ENCODE assay signal across 8 mouse cellular contexts in the genomic region with DNA sequence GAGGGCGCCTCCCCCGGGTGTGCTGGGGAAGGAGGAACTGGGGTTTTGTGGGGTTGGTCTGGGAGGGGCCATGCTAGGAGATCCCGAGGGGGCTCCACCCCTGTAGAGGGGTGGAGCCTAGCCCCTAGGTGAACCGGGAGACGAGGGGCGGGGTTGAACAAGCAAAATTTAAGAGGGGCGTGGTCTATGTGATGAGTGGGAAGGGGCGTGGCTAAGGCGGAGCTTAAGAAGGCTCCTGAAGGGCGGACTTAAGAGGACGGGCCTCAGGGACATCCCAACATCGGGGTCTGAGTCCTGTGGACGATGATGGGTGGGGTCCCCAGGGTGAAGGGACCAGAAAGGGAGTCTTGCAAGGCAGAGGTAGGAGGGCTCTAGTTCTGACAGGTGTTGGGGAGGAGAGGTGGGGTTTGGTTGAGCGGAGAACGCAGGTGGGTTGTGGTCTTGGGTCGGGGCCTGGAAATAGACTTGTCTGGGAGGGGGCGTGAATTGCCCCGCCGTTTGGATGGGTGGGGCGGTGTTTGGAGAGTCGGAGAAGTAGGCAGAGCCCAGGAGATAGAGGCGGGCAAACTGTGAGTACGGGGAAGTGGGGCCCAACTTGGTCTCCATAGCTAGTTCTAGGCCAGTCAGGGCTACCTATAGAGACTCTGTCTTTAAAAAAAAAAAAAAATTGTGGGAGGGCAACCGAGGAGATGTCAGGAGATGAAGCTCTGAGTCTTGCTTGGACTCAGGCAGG. TPM values are rescaled to one million over a fixed set of nuclear protein-coding genes. Genes with fewer than 3 reads are reported as not detected.
DNase-seq lines count a peak whose midpoint lies in the region; ATAC-seq and TF ChIP-seq lines count a peak whose summit lies in the region.

No protein-coding gene starts in this region.

- WGBS in limb, embryonic 13.5 days: 3% methylated on average over 24 of the region's 24 CpGs
- 2% methylated on average over 24 of the region's 24 CpGs for WGBS in midbrain, embryonic 13.5 days
- WGBS in stomach, embryonic 16.5 days: 2% methylated on average over 24 of the region's 24 CpGs

- peaks cover 94% of the 10 kb centered on the region for H3K27me3 ChIP-seq in limb, embryonic 13.5 days
- H3K27me3 ChIP-seq in midbrain, embryonic 13.5 days: peaks cover 87% of the 10 kb centered on the region
- peaks cover 36% of the 10 kb centered on the region for H3K27me3 ChIP-seq in stomach, embryonic 16.5 days (ENCODE audit: control insufficient read depth, insufficient read depth, low read length)

- H3K4me1 ChIP-seq in embryonic fibroblast, embryonic 13.5 days (ENCODE audit: control insufficient read depth, insufficient read depth, low read length): no peaks in the 10 kb centered on the region
- peaks cover 20% of the 10 kb centered on the region for H3K4me1 ChIP-seq in limb, embryonic 13.5 days
- peaks cover 14% of the 10 kb centered on the region for H3K4me1 ChIP-seq in midbrain, embryonic 13.5 days (replicated peaks)
- peaks cover 20% of the 10 kb centered on the region for H3K4me1 ChIP-seq in stomach, embryonic 16.5 days (ENCODE audit: control insufficient read depth, insufficient read depth, low read length)

- peak overlapping the region; percentile 22 for H3K4me3 ChIP-seq in embryonic fibroblast, embryonic 13.5 days (ENCODE audit: insufficient read depth, low read length)
- H3K4me3 ChIP-seq in limb, embryonic 13.5 days: peak overlapping the region; percentile 43
- H3K4me3 ChIP-seq in midbrain, embryonic 13.5 days (replicated peaks): peak overlapping the region; percentile 23
- H3K4me3 ChIP-seq in stomach, embryonic 16.5 days (replicated peaks; ENCODE audit: low read length): peak overlapping the region; percentile 54

- no peaks in the 10 kb centered on the region for H3K36me3 ChIP-seq in limb, embryonic 13.5 days
- no peaks in the 10 kb centered on the region for H3K36me3 ChIP-seq in midbrain, embryonic 13.5 days
- H3K36me3 ChIP-seq in stomach, embryonic 16.5 days (ENCODE audit: control insufficient read depth, insufficient read depth, low read length): no peaks in the 10 kb centered on the region

- DNase-seq in 416B (ENCODE audit: low read depth): peak; percentile 76
- peak; percentile 97 for DNase-seq in WW6 (ENCODE audit: low read depth, low spot score)

- ATAC-seq in hematopoietic stem cell, adult 5-6 weeks (replicated peaks in 1 of 2; ENCODE audit: insufficient read depth in 1 of 2, low FRiP score in 2 of 2, low TSS enrichment in 1 of 2, low read depth in 1 of 2, poor library complexity in 2 of 2, severe bottlenecking in 2 of 2): peak; percentile 56 to 63
- ATAC-seq in limb, embryonic 13.5 days (ENCODE audit: low FRiP score, low read depth): peak; percentile 22; the same call in 1 of the 2 replicates
- ATAC-seq in midbrain, embryonic 13.5 days: no peak
- peak; percentile 74 for ATAC-seq in stomach, embryonic 16.5 days (ENCODE audit: insufficient read depth, low FRiP score)
- ATAC-seq in frontal cortex, adult (ENCODE audit: low TSS enrichment): no peak

- H3K9me3 ChIP-seq in limb, embryonic 13.5 days: peaks cover 4% of the 10 kb centered on the region
- H3K9me3 ChIP-seq in midbrain, embryonic 13.5 days: peaks cover 3% of the 10 kb centered on the region; the same call in 1 of the 2 replicates
- no peaks in the 10 kb centered on the region for H3K9me3 ChIP-seq in stomach, embryonic 16.5 days (replicated peaks; ENCODE audit: control insufficient read depth, low read length)

- peak overlapping the region; percentile 67 for H3K4me2 ChIP-seq in limb, embryonic 13.5 days (replicated peaks)
- H3K4me2 ChIP-seq in midbrain, embryonic 13.5 days (replicated peaks): peak overlapping the region; percentile 39
- peak overlapping the region; percentile 90 for H3K4me2 ChIP-seq in stomach, embryonic 16.5 days (ENCODE audit: low read depth, low read length)

- H3K27ac ChIP-seq in embryonic fibroblast, embryonic 13.5 days (ENCODE audit: insufficient read depth, low read length): no peak overlapping the region
- no peak overlapping the region for H3K27ac ChIP-seq in limb, embryonic 13.5 days
- no peak overlapping the region for H3K27ac ChIP-seq in midbrain, embryonic 13.5 days
- H3K27ac ChIP-seq in stomach, embryonic 16.5 days (ENCODE audit: low read length): no peak overlapping the region

- TF ChIP-seq POLR2A in embryonic fibroblast, embryonic 13.5 days (IDR thresholded peaks at IDR 0.05; ENCODE audit: low read depth, low read length): 0 out of 2 replicates have a peak, but pooled peaks have one; percentile 13

- no peak for TF ChIP-seq CTCF in embryonic fibroblast, embryonic 13.5 days (IDR thresholded peaks at IDR 0.05; ENCODE audit: borderline replicate concordance, insufficient read depth, low read length)

- peak overlapping the region; percentile 56; the same call in 1 of the 2 replicates for H3K9ac ChIP-seq in limb, embryonic 13.5 days
- no peak overlapping the region for H3K9ac ChIP-seq in midbrain, embryonic 13.5 days (replicated peaks)
- H3K9ac ChIP-seq in stomach, embryonic 16.5 days (ENCODE audit: low read length): peak overlapping the region; percentile 73

RNA-seq across cellular contexts. Expression of a gene that starts 0.5 kb away (rescaled TPM):
- polyA plus RNA-seq in embryonic fibroblast, embryonic 13.5 days (2011; ENCODE audit: insufficient read length, low read depth, missing spikeins): 0.32 TPM in 1 of 2 replicates, not detected in the other
- total RNA-seq in hematopoietic stem cell, adult 5-6 weeks (2017): 0.38 TPM in 1 of 2 replicates, not detected in the other
- 0.27 and 0.64 TPM in 2 replicates for polyA plus RNA-seq in limb, embryonic 13.5 days (2015; fragmentation: Nextera tagmentation; extraction: Ambion mirVana)
- not detected in 2 replicates for polyA plus RNA-seq in midbrain, embryonic 13.5 days (2015; fragmentation: Nextera tagmentation; extraction: Ambion mirVana)
- 2.9 and 3.2 TPM in 2 replicates for polyA plus RNA-seq in stomach, embryonic 16.5 days (2015; fragmentation: Nextera tagmentation; extraction: Ambion mirVana)

RNA-seq across cellular contexts. Expression of a gene that starts 7.3 kb away (rescaled TPM):
- polyA plus RNA-seq in embryonic fibroblast, embryonic 13.5 days (2011; ENCODE audit: insufficient read length, low read depth, missing spikeins): not detected in 2 replicates
- total RNA-seq in hematopoietic stem cell, adult 5-6 weeks (2017): 0.40 and 0.50 TPM in 2 replicates
- not detected in 2 replicates for polyA plus RNA-seq in limb, embryonic 13.5 days (2015; fragmentation: Nextera tagmentation; extraction: Ambion mirVana)
- polyA plus RNA-seq in midbrain, embryonic 13.5 days (2015; fragmentation: Nextera tagmentation; extraction: Ambion mirVana): not detected in 2 replicates
- polyA plus RNA-seq in stomach, embryonic 16.5 days (2015; fragmentation: Nextera tagmentation; extraction: Ambion mirVana): 0.08 TPM in 1 of 2 replicates, not detected in the other

RNA-seq across cellular contexts. Expression of a gene that starts 9.6 kb away (rescaled TPM):
- 13.7 and 17.7 TPM in 2 replicates for polyA plus RNA-seq in embryonic fibroblast, embryonic 13.5 days (2011; ENCODE audit: insufficient read length, low read depth, missing spikeins)
- total RNA-seq in hematopoietic stem cell, adult 5-6 weeks (2017): 13.3 and 16.6 TPM in 2 replicates
- polyA plus RNA-seq in limb, embryonic 13.5 days (2015; fragmentation: Nextera tagmentation; extraction: Ambion mirVana): 52.2 and 52.3 TPM in 2 replicates
- polyA plus RNA-seq in midbrain, embryonic 13.5 days (2015; fragmentation: Nextera tagmentation; extraction: Ambion mirVana): 53.7 and 58.7 TPM in 2 replicates
- 35.2 and 41.4 TPM in 2 replicates for polyA plus RNA-seq in stomach, embryonic 16.5 days (2015; fragmentation: Nextera tagmentation; extraction: Ambion mirVana)

RNA-seq across cellular contexts. Expression of a gene that starts 16.4 kb away (rescaled TPM):
- 38.3 and 39.4 TPM in 2 replicates for polyA plus RNA-seq in embryonic fibroblast, embryonic 13.5 days (2011; ENCODE audit: insufficient read length, low read depth, missing spikeins)
- 37.2 and 60.0 TPM in 2 replicates for total RNA-seq in hematopoietic stem cell, adult 5-6 weeks (2017)
- polyA plus RNA-seq in limb, embryonic 13.5 days (2015; fragmentation: Nextera tagmentation; extraction: Ambion mirVana): 80.7 and 83.6 TPM in 2 replicates
- polyA plus RNA-seq in midbrain, embryonic 13.5 days (2015; fragmentation: Nextera tagmentation; extraction: Ambion mirVana): 51.7 and 62.3 TPM in 2 replicates
- polyA plus RNA-seq in stomach, embryonic 16.5 days (2015; fragmentation: Nextera tagmentation; extraction: Ambion mirVana): 101 and 103 TPM in 2 replicates

RNA-seq across cellular contexts. Expression of a gene that starts 21.9 kb away (rescaled TPM):
- polyA plus RNA-seq in embryonic fibroblast, embryonic 13.5 days (2011; ENCODE audit: insufficient read length, low read depth, missing spikeins): 102 and 107 TPM in 2 replicates
- total RNA-seq in hematopoietic stem cell, adult 5-6 weeks (2017): 65.1 and 74.2 TPM in 2 replicates
- 21.0 and 22.3 TPM in 2 replicates for polyA plus RNA-seq in limb, embryonic 13.5 days (2015; fragmentation: Nextera tagmentation; extraction: Ambion mirVana)
- 9.8 and 10.9 TPM in 2 replicates for polyA plus RNA-seq in midbrain, embryonic 13.5 days (2015; fragmentation: Nextera tagmentation; extraction: Ambion mirVana)
- 39.9 and 46.5 TPM in 2 replicates for polyA plus RNA-seq in stomach, embryonic 16.5 days (2015; fragmentation: Nextera tagmentation; extraction: Ambion mirVana)

Comparison
In these comparisons a context has a peak if more than half of its experiments do, and no peak if none do; other contexts are left out.
1. ATAC-seq: peak in hematopoietic stem cell, adult 5-6 weeks (2 of 2), limb, embryonic 13.5 days (single experiment) and stomach, embryonic 16.5 days (single experiment); none in midbrain, embryonic 13.5 days (single experiment) and frontal cortex, adult (single experiment).
2. H3K4me2 ChIP-seq: peak in every context shown above with its lines; median percentile 90 in stomach, embryonic 16.5 days; 67 in limb, embryonic 13.5 days; 39 in midbrain, embryonic 13.5 days.
3. Peak in every context shown above with its lines, with median percentiles within 50 percentile points of each other: H3K4me3 ChIP-seq.